Mouse (Mus musculus) neural tube, embryonic 13.5 days (tissue): ENCODE data around the gene As3mt. TPM values are rescaled to one million over a fixed set of nuclear protein-coding genes. Genes with fewer than 3 reads are reported as not detected.

Experiments
- ATAC-seq: fragments of 200-750 bp; cut with Nextera tagmentation; 2 replicates; pipeline ENCODE4 v1.8.0; 2017; ENCODE audit warnings: low read depth, mild to moderate bottlenecking, moderate TSS enrichment, moderate library complexity
- H3K27ac ChIP-seq: fragments of 300-500 bp; sonication (generic); replicated peaks from 2 replicates; pipeline ENCODE4 v1.5.1; 2015; ENCODE audit warnings: moderate library complexity, mild to moderate bottlenecking, inconsistent platforms
- H3K27me3 ChIP-seq: fragments of 300-500 bp; sonication (generic); 2 replicates; pipeline ENCODE4 v1.6.1; 2015; ENCODE audit warnings: mild to moderate bottlenecking, inconsistent platforms
- H3K36me3 ChIP-seq: fragments of 300-500 bp; sonication (generic); 2 replicates; pipeline ENCODE4 v1.6.1; 2015; ENCODE audit warnings: mild to moderate bottlenecking, inconsistent platforms
- H3K4me1 ChIP-seq: fragments of 300-500 bp; sonication (generic); replicated peaks from 2 replicates; pipeline ENCODE4 v1.6.1; 2015; ENCODE audit warnings: inconsistent platforms
- H3K4me2 ChIP-seq: fragments of 300-500 bp; sonication (generic); 2 replicates; pipeline ENCODE4 v1.6.1; 2015; ENCODE audit warnings: inconsistent platforms, mild to moderate bottlenecking, moderate library complexity
- H3K4me3 ChIP-seq: fragments of 300-500 bp; sonication (generic); 2 replicates; pipeline ENCODE4 v1.5.1; 2015; ENCODE audit warnings: mild to moderate bottlenecking, inconsistent platforms
- H3K9ac ChIP-seq: fragments of 300-500 bp; sonication (generic); 2 replicates; pipeline ENCODE4 v1.6.1; 2015; ENCODE audit warnings: moderate library complexity, mild to moderate bottlenecking, inconsistent platforms
- H3K9me3 ChIP-seq: fragments of 300-500 bp; sonication (generic); 2 replicates; pipeline ENCODE4 v1.6.1; 2016; ENCODE audit warnings: inconsistent platforms
- WGBS: fragments of 180-500 bp; shearing (Covaris S2); methylation state at CpG from one replicate; pipeline ENCODE4 v1.1.7; 2015; 5-methylcytosine and 5-hydroxymethylcytosine counted together
- polyA plus RNA-seq: library from polyadenylated mRNA; unstranded; fragments of >200 nt; fragmentation: Nextera tagmentation; extraction: Ambion mirVana; gene quantifications from 2 replicates; pipeline ENCODE4 v1.2.1, GENCODE M21; 2015

As3mt gene
- polyA plus RNA-seq, 1 experiment from 2014 or later: 42.3 TPM

DNA sequence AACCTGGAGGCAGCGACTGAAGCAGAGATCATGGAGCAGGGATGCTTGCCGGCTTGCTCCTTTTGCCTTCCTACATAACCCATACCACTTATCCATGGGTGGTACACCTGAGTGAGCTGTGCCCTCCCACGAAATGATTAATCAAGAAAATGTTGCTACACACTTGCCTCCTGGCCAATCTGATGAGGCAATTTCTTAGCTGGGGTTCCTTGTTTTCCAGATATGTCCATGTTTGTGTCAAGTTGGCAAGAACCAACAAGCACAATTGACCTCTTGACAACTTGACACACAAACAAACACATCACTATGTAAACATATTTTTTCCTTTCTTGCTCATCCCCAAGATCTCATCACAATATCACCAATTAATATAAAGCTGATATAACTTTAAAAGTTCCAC is 31.6 kb upstream of the As3mt start:
- H3K4me2 ChIP-seq: no peak overlapping the region

DNA sequence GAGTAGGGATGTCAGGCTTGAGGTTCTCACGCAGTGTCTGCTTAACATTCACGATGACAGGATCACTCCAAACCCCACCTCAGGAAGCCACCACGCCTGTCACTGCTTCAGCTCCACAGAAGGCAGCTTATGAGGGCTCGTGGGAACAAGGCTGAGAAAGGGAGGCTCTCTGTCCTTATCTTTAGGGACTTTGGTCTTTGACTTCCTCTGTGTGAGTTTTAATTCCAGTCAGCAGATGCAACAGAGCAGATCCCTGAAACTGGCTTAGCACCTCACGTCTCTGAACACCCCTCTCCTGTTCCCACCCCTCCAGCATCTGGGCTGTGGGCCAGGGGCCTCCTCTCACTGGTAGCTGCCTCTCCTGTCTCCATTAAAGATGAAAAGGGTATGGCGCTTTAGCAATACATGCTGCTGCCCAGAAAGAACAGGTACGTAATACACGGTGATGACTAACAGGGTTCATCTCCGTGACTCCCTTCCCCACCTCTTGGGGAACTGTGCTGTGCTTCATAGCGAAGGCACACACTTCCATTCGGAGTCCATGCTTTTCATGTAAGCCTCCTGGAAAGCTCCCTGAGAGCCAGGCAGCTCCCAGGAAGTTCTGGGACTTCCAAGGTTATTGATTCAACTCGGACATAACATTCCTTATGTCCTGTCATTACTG is 27.4 kb upstream of the As3mt start:
- Histone ChIP-seq H3K27ac (no peak overlapping the region), H3K4me2 (no peak overlapping the region), H3K9ac (no peak overlapping the region), H3K9me3 (no peaks in the 10 kb centered on the region), H3K4me1 (no peaks in the 10 kb centered on the region), H3K4me3 (no peak overlapping the region), H3K27me3 (no peaks in the 10 kb centered on the region), H3K36me3 (no peaks in the 10 kb centered on the region)
- no peak for ATAC-seq
- 70% methylated on average over 12 of the region's 12 CpGs for WGBS

More for the DNA sequence above, 31.6 kb upstream of the As3mt start:
- Histone ChIP-seq H3K4me3 (no peak overlapping the region), H3K4me1 (no peaks in the 10 kb centered on the region), H3K9me3 (no peaks in the 10 kb centered on the region), H3K27ac (no peak overlapping the region), H3K36me3 (no peaks in the 10 kb centered on the region), H3K27me3 (no peaks in the 10 kb centered on the region), H3K9ac (no peak overlapping the region)
- ATAC-seq: no peak
- WGBS: 87% methylated on average over 3 of the region's 3 CpGs

DNA sequence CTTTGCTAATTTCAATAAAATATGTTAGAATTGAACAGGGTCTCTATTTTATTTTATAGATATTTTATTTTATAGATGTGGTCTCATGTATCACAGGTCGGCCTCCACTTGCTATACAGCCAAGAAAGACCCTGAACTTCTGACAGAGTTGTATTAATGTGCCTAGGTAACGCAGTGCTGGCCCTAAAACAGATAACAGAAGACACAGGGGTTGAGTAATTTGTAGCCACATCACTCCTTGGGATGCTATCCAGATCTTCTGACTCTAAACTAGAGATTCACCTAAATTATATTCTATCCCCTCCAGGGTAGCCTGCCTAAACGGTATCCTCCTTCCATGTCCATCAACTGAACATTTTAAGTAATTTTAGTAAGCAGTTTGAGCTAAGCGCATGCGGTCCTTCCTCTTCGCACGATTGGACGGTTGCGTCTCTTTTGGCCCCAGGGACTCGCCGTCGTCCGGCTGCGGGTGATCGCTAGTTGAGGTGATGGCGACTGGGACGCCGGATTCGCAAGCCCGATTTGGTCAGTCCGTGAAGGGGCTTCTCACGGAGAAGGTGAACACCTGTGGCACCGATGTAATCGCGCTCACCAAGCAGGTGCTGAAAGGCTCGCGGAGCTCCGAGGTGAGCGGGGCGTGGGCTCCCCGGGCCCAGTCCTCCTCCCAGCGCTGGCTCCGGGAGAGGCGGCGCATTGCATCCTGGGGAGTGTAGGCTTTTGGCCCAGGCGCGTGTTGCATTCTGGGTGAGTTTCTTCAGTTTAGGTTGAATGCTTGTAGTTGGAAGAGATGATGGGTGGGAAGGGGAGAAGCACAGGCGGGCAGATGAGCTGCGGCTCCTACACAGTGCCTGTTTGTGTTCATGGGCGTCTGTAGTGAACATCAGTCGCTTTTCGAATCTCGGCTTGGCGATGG is 17.5 kb upstream of the As3mt start, which contains the start of gene Borcs7:
TSS of gene Borcs7 (plus strand) at position 447 of the 913 bp plus-strand sequence.
- Histone ChIP-seq H3K9ac (peak within 1 kb of the TSS; percentile 82), H3K27me3 (no peaks in the 10 kb centered on the region), H3K4me2 (peak within 1 kb of the TSS; percentile 63), H3K27ac (peak within 1 kb of the TSS; percentile 82), H3K36me3 (peaks cover 6% of the 10 kb centered on the region; the same call in 1 of the 2 replicates), H3K9me3 (no peaks in the 10 kb centered on the region), H3K4me3 (peak within 1 kb of the TSS; percentile 64), H3K4me1 (peaks cover 13% of the 10 kb centered on the region)
- ATAC-seq: peak; percentile 96
- 2% methylated on average over 44 of the region's 44 CpGs for WGBS

DNA sequence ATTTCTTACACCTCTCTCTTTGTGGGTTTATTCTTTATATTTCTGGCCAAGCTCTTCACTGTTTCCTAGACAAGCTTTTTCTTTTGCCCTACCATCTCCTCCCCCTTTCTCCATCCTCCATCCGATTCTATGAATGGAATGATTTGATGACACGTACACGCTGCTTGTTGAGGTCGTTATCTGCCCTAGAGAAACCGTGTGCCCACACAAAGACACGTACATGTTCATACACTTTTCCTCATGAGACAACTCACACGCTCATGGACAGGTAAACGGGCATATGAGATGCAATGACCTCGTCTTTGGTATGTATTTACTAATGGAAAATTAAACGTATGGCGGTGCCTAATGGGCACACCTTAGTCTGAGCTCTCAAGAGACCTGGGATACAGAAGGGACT is 16.9 kb upstream of the As3mt start:
- H3K9ac ChIP-seq: peak overlapping the region; percentile 82
- peaks cover 7% of the 10 kb centered on the region; the same call in 1 of the 2 replicates for H3K36me3 ChIP-seq
- H3K4me1 ChIP-seq: peaks cover 13% of the 10 kb centered on the region
- peak overlapping the region; percentile 64 for H3K4me3 ChIP-seq
- peak overlapping the region; percentile 63 for H3K4me2 ChIP-seq
- peak; percentile 41 for ATAC-seq
- H3K9me3 ChIP-seq: no peaks in the 10 kb centered on the region
- 79% methylated on average over 11 of the region's 11 CpGs for WGBS
- no peaks in the 10 kb centered on the region for H3K27me3 ChIP-seq
- H3K27ac ChIP-seq: peak overlapping the region; percentile 82

DNA sequence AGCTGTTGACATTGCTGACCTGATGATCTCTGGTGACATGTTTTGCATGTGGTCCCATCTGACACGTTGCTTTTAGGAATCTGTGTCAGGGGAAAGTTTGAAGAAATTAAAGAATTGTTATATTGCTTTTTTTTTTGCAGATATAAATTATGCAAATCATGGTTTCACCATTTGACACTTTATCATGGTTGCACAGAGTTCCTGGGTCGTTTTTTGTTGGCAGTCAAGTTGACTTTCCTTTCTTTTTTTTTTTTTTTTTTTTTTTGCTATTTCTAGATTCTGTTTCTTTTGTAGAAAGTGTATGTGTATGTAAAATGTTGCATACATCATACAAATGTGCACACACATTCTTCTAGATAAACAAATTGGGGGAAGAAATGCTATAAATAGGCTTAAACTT is 16.2 kb upstream of the As3mt start:
- H3K36me3 ChIP-seq: peaks cover 7% of the 10 kb centered on the region; the same call in 1 of the 2 replicates
- H3K4me1 ChIP-seq: peaks cover 13% of the 10 kb centered on the region
- peak overlapping the region; percentile 63; the same call in 1 of the 2 replicates for H3K4me2 ChIP-seq
- no peak overlapping the region for H3K4me3 ChIP-seq
- no peak overlapping the region for H3K27ac ChIP-seq
- no peaks in the 10 kb centered on the region for H3K9me3 ChIP-seq
- no peak overlapping the region for H3K9ac ChIP-seq
- WGBS: 74% methylated on average over 2 of the region's 2 CpGs
- H3K27me3 ChIP-seq: no peaks in the 10 kb centered on the region
- ATAC-seq: no peak

DNA sequence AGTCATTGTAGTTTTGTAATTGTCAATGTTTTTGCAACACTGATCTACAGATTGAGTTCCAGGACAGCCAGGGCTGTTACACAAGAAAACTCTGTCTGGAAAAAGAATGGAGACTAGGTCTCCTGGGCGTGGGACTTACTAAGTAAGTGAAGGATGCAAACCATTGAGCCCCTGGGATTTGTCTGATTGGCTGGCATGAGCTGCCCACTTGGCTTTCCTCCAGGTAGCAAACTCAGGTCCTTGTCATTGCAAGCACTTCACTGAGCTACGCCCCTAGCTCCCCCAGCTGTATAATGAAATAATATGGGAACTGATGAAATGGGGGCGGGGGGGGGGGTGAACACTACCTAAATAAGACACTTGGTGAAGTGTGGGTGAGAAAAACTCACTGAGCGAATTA is 14.1 kb upstream of the As3mt start:
- Histone ChIP-seq H3K27ac (no peak overlapping the region), H3K4me3 (no peak overlapping the region), H3K27me3 (no peaks in the 10 kb centered on the region), H3K4me2 (no peak overlapping the region), H3K9ac (no peak overlapping the region), H3K36me3 (peaks cover 11% of the 10 kb centered on the region; the same call in 1 of the 2 replicates), H3K9me3 (no peaks in the 10 kb centered on the region), H3K4me1 (peaks cover 13% of the 10 kb centered on the region)
- ATAC-seq: no peak
- 79% methylated on average over 4 of the region's 4 CpGs for WGBS

DNA sequence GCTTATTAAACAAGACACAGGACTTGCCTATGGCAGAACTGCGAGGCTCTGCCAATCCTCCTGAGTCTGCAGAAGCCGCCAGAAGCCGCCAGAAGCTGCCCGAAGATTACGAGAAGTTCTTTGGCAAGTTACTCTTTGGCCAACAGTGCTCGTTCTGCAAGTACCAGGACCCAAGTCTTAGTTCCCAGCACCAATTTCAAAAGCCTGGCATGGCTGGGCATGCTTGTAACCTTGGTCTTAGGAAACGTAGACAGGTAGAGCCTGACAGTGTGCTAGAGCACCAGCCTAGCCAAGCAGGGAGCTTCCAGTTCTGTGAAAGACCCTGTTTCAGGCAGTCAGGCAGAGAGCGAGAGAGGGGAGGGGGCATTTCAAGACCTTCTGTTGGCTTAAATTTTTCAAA is 10.8 kb upstream of the As3mt start:
- 97% methylated on average over 8 of the region's 8 CpGs for WGBS

DNA sequence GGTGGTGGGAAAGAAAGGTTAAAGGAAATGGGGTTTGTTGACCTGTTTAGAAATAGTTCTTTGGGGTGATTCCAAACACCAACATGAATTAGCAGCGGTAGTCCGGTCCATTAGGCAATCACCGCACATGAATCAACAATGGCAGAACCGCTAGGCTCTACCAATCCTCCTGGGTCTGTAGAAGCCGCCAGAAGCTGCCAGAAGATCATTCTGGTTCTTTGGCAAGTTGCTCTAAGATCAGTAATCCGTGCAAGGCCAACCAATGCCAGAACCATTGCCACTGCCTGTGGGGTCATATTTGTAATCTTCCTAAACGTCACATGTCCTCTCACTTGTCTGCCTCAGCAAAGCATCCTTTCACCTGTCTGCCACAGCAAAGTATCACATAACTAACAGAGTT is 10.3 kb upstream of the As3mt start:
- WGBS: 90% methylated on average over 7 of the region's 7 CpGs
- no peaks in the 10 kb centered on the region for H3K27me3 ChIP-seq
- H3K9me3 ChIP-seq: no peaks in the 10 kb centered on the region
- H3K36me3 ChIP-seq: peaks cover 17% of the 10 kb centered on the region
- ATAC-seq: no peak
- no peak overlapping the region for H3K9ac ChIP-seq
- H3K27ac ChIP-seq: no peak overlapping the region
- H3K4me2 ChIP-seq: no peak overlapping the region
- no peak overlapping the region for H3K4me3 ChIP-seq
- H3K4me1 ChIP-seq: no peaks in the 10 kb centered on the region

More for the DNA sequence above, 10.8 kb upstream of the As3mt start:
- Histone ChIP-seq H3K4me2 (no peak overlapping the region), H3K4me1 (no peaks in the 10 kb centered on the region), H3K4me3 (no peak overlapping the region), H3K27ac (no peak overlapping the region), H3K36me3 (peaks cover 17% of the 10 kb centered on the region), H3K9me3 (no peaks in the 10 kb centered on the region), H3K9ac (no peak overlapping the region), H3K27me3 (no peaks in the 10 kb centered on the region)
- ATAC-seq: no peak

DNA sequence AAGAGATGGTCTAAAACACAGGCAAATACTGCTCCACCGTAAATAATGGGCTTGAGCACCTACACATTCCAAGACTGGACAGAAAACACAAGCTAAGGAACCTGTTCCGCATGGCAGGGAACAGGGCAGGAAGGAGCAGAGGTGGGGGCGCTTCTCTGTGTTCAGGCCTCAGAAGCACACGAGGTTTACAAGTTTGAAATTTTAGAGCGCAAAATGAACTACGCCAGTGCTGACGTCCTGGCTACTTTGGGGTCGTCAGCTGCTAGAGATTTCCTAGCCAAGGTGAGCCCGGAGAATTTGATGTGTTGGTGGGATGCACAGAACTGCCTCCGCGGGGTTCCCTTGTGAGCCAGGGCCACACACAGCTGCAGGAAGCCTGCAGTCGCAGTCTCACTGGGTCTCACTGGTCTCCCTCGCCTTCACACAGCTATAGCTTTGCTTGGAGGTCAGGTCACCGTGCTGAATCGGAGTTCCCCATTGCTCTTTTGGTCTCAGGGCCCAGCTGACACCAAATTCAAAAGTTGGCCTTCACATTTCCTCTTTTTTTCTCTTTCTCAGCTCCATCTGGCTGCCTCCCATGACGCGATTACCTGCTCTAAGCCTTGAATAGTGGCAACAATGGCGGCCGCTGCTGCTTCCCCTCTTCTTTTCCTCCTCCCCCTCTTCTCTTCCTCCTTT is 9.3 kb upstream of the As3mt start:
- ATAC-seq: no peak
- Histone ChIP-seq H3K4me3 (no peak overlapping the region), H3K4me2 (no peak overlapping the region), H3K9ac (no peak overlapping the region), H3K36me3 (peaks cover 17% of the 10 kb centered on the region), H3K4me1 (no peaks in the 10 kb centered on the region), H3K27me3 (no peaks in the 10 kb centered on the region), H3K9me3 (no peaks in the 10 kb centered on the region), H3K27ac (no peak overlapping the region)
- WGBS: 53% methylated on average over 19 of the region's 19 CpGs

DNA sequence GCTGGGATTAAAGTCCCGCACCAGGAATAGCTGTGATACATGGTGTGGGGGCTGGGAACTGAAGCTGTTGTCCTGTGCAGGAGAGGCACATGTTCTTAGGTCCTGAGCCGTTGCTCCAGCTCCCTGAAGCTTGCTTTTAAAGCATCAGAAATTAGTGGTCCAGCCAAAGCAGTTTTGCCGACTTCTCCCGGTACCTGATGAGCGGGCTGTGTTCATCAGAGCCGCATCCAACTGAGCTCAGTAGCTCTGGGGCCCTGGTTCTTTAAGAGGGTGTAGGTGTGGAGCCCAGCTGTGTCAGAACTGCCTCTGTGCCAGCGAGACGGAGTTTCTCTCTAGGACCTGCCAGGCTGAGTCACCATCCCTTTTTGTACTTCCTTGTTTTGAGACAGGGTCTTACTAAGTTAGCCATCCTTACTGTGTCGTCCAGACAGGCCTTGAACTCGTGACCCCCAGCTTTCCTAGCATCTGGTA is 8.2 kb upstream of the As3mt start:
- 77% methylated on average over 10 of the region's 10 CpGs for WGBS
- Histone ChIP-seq H3K4me2 (no peak overlapping the region), H3K9ac (no peak overlapping the region), H3K4me3 (no peak overlapping the region), H3K9me3 (no peaks in the 10 kb centered on the region), H3K27me3 (no peaks in the 10 kb centered on the region), H3K36me3 (peaks cover 17% of the 10 kb centered on the region), H3K4me1 (no peaks in the 10 kb centered on the region), H3K27ac (no peak overlapping the region)
- ATAC-seq: no peak

DNA sequence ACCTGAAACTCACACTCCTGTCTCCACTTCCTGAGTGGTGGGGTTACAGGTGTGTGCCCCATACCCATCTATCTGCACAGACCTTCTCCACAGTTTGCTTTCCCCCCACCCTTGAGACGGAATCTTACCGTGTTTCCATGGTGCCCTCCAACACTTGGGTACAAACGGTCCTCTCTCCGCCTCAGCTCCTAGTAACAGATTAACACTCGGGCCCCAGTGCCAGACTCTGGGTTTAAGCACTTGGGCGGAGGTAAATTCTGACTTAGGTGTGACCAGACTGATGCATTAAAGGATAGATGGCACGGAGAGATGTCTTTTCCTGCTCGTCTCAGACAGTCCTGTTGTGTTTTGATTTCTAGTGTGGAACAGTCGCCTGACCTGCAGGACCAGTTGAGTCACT is 6.1 kb upstream of the As3mt start:
- WGBS: 88% methylated on average over 9 of the region's 9 CpGs

More for the DNA sequence above, 6.1 kb upstream of the As3mt start:
- Histone ChIP-seq H3K4me3 (no peak overlapping the region), H3K9ac (no peak overlapping the region), H3K27me3 (0 out of 2 replicates have a peak, but pooled peaks cover 3% of the 10 kb centered on the region), H3K36me3 (peaks cover 11% of the 10 kb centered on the region), H3K27ac (no peak overlapping the region), H3K4me1 (no peaks in the 10 kb centered on the region), H3K4me2 (no peak overlapping the region), H3K9me3 (no peaks in the 10 kb centered on the region)
- no peak for ATAC-seq
